Mouse (Mus musculus) urinary bladder, postnatal 10 days (tissue): ENCODE measurements around the gene Oosp1.

Source experiments
- DNase-seq: peaks from one replicate; pipeline ENCODE4 v3.0.0; 2022; ENCODE audit warnings: low spot score

Gene Oosp1

GRCm38 (mm10) chr19:11617983-11618382, 73.0 kb downstream of the Oosp1 start:
- DNase-seq = no peak
